ENCODE assay signal across 10 mouse cellular contexts in genomic region chr13:22039951-22040463, GRCm38 (mm10). TPM values are rescaled to one million over a fixed set of nuclear protein-coding genes. Genes with fewer than 3 reads are reported as not detected.
DNase-seq lines count a peak whose midpoint lies in the region; ATAC-seq and TF ChIP-seq lines count a peak whose summit lies in the region.
"Had no signal": no experiment of that assay in that cellular context is flagged by ENCODE, and none has a peak within 500 bp of the region (broad histone marks: within the 10 kb centered on the region; RNA-seq: fewer than 3 reads in every experiment).

No protein-coding gene starts in this region.

- H3K9me3 ChIP-seq in lung, embryonic 16.5 days (ENCODE audit: control insufficient read depth, low read length), result no peaks in the 10 kb centered on the region
- H3K9me3 ChIP-seq in limb, embryonic 12.5 days, result no peaks in the 10 kb centered on the region
- no peaks in the 10 kb centered on the region for H3K9me3 ChIP-seq in neural tube, embryonic 14.5 days (ENCODE audit: control insufficient read depth, low read length)

- DNase-seq in lung, adult 2 months, result no peak
- DNase-seq in cerebellum, adult 11 months, result no peak
- no peak for DNase-seq in thymus, adult 18-20 months
- DNase-seq: adrenal gland, adult 2 months; gastrocnemius, postnatal 14 days had no signal

- peak overlapping the region; percentile 96 for H3K27ac ChIP-seq in lung, embryonic 16.5 days (ENCODE audit: low read length)
- H3K27ac ChIP-seq in embryonic fibroblast, embryonic 13.5 days (ENCODE audit: insufficient read depth, low read length), result peak overlapping the region; percentile 71
- peak overlapping the region; percentile 98 for H3K27ac ChIP-seq in limb, embryonic 12.5 days
- H3K27ac ChIP-seq in neural tube, embryonic 14.5 days (ENCODE audit: low read depth, low read length), result no peak overlapping the region

- no peak for TF ChIP-seq CTCF in lung, adult 2 months (IDR thresholded peaks at IDR 0.05; ENCODE audit: insufficient read depth, low read length)
- no peak for TF ChIP-seq CTCF in embryonic fibroblast, embryonic 13.5 days (IDR thresholded peaks at IDR 0.05; ENCODE audit: borderline replicate concordance, insufficient read depth, low read length)

- peaks cover 25% of the 10 kb centered on the region for H3K4me1 ChIP-seq in lung, embryonic 16.5 days (replicated peaks; ENCODE audit: control insufficient read depth, insufficient read depth, low read length)
- H3K4me1 ChIP-seq in lung, adult 2 months (ENCODE audit: control insufficient read depth, insufficient read depth, low read length), result peaks cover 7% of the 10 kb centered on the region
- peaks cover 8% of the 10 kb centered on the region; the same call in 1 of the 2 replicates for H3K4me1 ChIP-seq in embryonic fibroblast, embryonic 13.5 days (ENCODE audit: control insufficient read depth, insufficient read depth, low read length)
- peaks cover 31% of the 10 kb centered on the region for H3K4me1 ChIP-seq in limb, embryonic 12.5 days (replicated peaks)
- peaks cover 22% of the 10 kb centered on the region for H3K4me1 ChIP-seq in neural tube, embryonic 14.5 days (ENCODE audit: control insufficient read depth, insufficient read depth, low read length)

- H3K27me3 ChIP-seq in lung, embryonic 16.5 days (ENCODE audit: control insufficient read depth, insufficient read depth, low read depth, low read length), result no peaks in the 10 kb centered on the region
- no peaks in the 10 kb centered on the region for H3K27me3 ChIP-seq in limb, embryonic 12.5 days
- H3K27me3 ChIP-seq in neural tube, embryonic 14.5 days (ENCODE audit: control insufficient read depth, insufficient read depth, low read length), result no peaks in the 10 kb centered on the region

- no peak for TF ChIP-seq POLR2A in lung, adult 2 months (IDR thresholded peaks at IDR 0.05; ENCODE audit: borderline replicate concordance, extremely low read depth, low read depth, low read length)
- no peak; the same call in 1 of the 2 replicates for TF ChIP-seq POLR2A in embryonic fibroblast, embryonic 13.5 days (IDR thresholded peaks at IDR 0.05; ENCODE audit: low read depth, low read length)

- H3K36me3 ChIP-seq in lung, embryonic 16.5 days (ENCODE audit: control insufficient read depth, insufficient read depth, low read length), result no peaks in the 10 kb centered on the region
- H3K36me3 ChIP-seq in limb, embryonic 12.5 days, result no peaks in the 10 kb centered on the region
- no peaks in the 10 kb centered on the region for H3K36me3 ChIP-seq in neural tube, embryonic 14.5 days (ENCODE audit: control insufficient read depth, insufficient read depth, low read length)

- 4% methylated on average over 2 of the region's 2 CpGs for WGBS in lung, embryonic 16.5 days
- WGBS in lung, adult 2 months, result 8% methylated on average over 2 of the region's 2 CpGs
- 7% methylated on average over 2 of the region's 2 CpGs for WGBS in limb, embryonic 12.5 days
- WGBS in neural tube, embryonic 14.5 days, result 11% methylated on average over 2 of the region's 2 CpGs

- H3K4me2 ChIP-seq in lung, embryonic 16.5 days (ENCODE audit: low read depth, low read length), result peak overlapping the region; percentile 86
- H3K4me2 ChIP-seq in limb, embryonic 12.5 days, result peak overlapping the region; percentile 78
- H3K4me2 ChIP-seq in neural tube, embryonic 14.5 days (ENCODE audit: low read depth, low read length), result peak overlapping the region; percentile 68

- peak overlapping the region; percentile 56 for H3K4me3 ChIP-seq in lung, embryonic 16.5 days (ENCODE audit: low read length)
- no peak overlapping the region for H3K4me3 ChIP-seq in lung, adult 2 months (replicated peaks; ENCODE audit: extremely low read depth, low read depth, low read length)
- H3K4me3 ChIP-seq in embryonic fibroblast, embryonic 13.5 days (ENCODE audit: insufficient read depth, low read length), result peak overlapping the region; percentile 26
- peak overlapping the region; percentile 45 for H3K4me3 ChIP-seq in limb, embryonic 12.5 days (replicated peaks)
- peak overlapping the region; percentile 36; the same call in 1 of the 2 replicates for H3K4me3 ChIP-seq in neural tube, embryonic 14.5 days (ENCODE audit: low read depth, low read length)

- no peak for ATAC-seq in lung, embryonic 16.5 days (ENCODE audit: low read depth)
- ATAC-seq in limb, embryonic 12.5 days (ENCODE audit: insufficient number of reproducible peaks, insufficient read depth, low FRiP score, low TSS enrichment, low read depth), result no peak
- no peak for ATAC-seq in neural tube, embryonic 14.5 days (ENCODE audit: low read depth)
- no peak for ATAC-seq in erythroid progenitor cell, adult 5-6 weeks (replicated peaks; ENCODE audit: low FRiP score, poor library complexity, severe bottlenecking)

- H3K9ac ChIP-seq in lung, embryonic 16.5 days (ENCODE audit: low read length), result peak overlapping the region; percentile 73
- peak overlapping the region; percentile 47 for H3K9ac ChIP-seq in limb, embryonic 12.5 days (replicated peaks)
- no peak overlapping the region for H3K9ac ChIP-seq in neural tube, embryonic 14.5 days (replicated peaks; ENCODE audit: low read depth, low read length)

RNA-seq across cellular contexts. Expression of gene Hist1h4i, which starts 1.2 kb away (rescaled TPM):
- 23.6 and 24.3 TPM in 2 replicates for polyA plus RNA-seq in lung, embryonic 16.5 days (2015; fragmentation: Nextera tagmentation; extraction: Ambion mirVana)
- polyA plus RNA-seq in lung, adult 2 months (2012; rRNA removed), result 5.1 and 5.2 TPM in 2 replicates
- polyA plus RNA-seq in embryonic fibroblast, embryonic 13.5 days (2011; ENCODE audit: insufficient read length, low read depth, missing spikeins), result 5.6 and 9.1 TPM in 2 replicates
- 30.3 and 34.1 TPM in 2 replicates for polyA plus RNA-seq in limb, embryonic 12.5 days (2016; fragmentation: Nextera tagmentation; extraction: Ambion mirVana)
- 5.7 and 5.8 TPM in 2 replicates for polyA plus RNA-seq in neural tube, embryonic 14.5 days (2014; fragmentation: Nextera tagmentation; extraction: Ambion mirVana)
- 116 and 173 TPM in 2 replicates for total RNA-seq in erythroid progenitor cell, adult 5-6 weeks (2015; ENCODE audit: low replicate concordance)
- total RNA-seq in erythroid progenitor cell, adult 5-6 weeks (2017; ENCODE audit: low replicate concordance), result 364 and 489 TPM in 2 replicates

RNA-seq across cellular contexts. Expression of gene Hist1h2ag, which starts 2.7 kb away (rescaled TPM):
- polyA plus RNA-seq in lung, embryonic 16.5 days (2015; fragmentation: Nextera tagmentation; extraction: Ambion mirVana), result 36.8 and 53.7 TPM in 2 replicates
- 0.54 and 1.1 TPM in 2 replicates for polyA plus RNA-seq in lung, adult 2 months (2012; rRNA removed)
- 2.6 TPM in 1 of 2 replicates, not detected in the other for polyA plus RNA-seq in embryonic fibroblast, embryonic 13.5 days (2011; ENCODE audit: insufficient read length, low read depth, missing spikeins)
- polyA plus RNA-seq in limb, embryonic 12.5 days (2016; fragmentation: Nextera tagmentation; extraction: Ambion mirVana), result 119 and 120 TPM in 2 replicates
- 2.9 and 3.8 TPM in 2 replicates for polyA plus RNA-seq in neural tube, embryonic 14.5 days (2014; fragmentation: Nextera tagmentation; extraction: Ambion mirVana)
- 142 and 172 TPM in 2 replicates for total RNA-seq in erythroid progenitor cell, adult 5-6 weeks (2015; ENCODE audit: low replicate concordance)
- 3,967 and 4,951 TPM in 2 replicates for total RNA-seq in erythroid progenitor cell, adult 5-6 weeks (2017; ENCODE audit: low replicate concordance)

RNA-seq across cellular contexts. Expression of gene Hist1h2bj, which starts 3.0 kb away (rescaled TPM):
- polyA plus RNA-seq in lung, embryonic 16.5 days (2015; fragmentation: Nextera tagmentation; extraction: Ambion mirVana), result 12.9 and 16.4 TPM in 2 replicates
- polyA plus RNA-seq in lung, adult 2 months (2012; rRNA removed), result 1.8 and 3.5 TPM in 2 replicates
- 4.1 and 8.4 TPM in 2 replicates for polyA plus RNA-seq in embryonic fibroblast, embryonic 13.5 days (2011; ENCODE audit: insufficient read length, low read depth, missing spikeins)
- 26.1 and 28.8 TPM in 2 replicates for polyA plus RNA-seq in limb, embryonic 12.5 days (2016; fragmentation: Nextera tagmentation; extraction: Ambion mirVana)
- polyA plus RNA-seq in neural tube, embryonic 14.5 days (2014; fragmentation: Nextera tagmentation; extraction: Ambion mirVana), result 1.4 and 1.9 TPM in 2 replicates
- total RNA-seq in erythroid progenitor cell, adult 5-6 weeks (2015; ENCODE audit: low replicate concordance), result 153 and 245 TPM in 2 replicates
- 1,461 and 1,550 TPM in 2 replicates for total RNA-seq in erythroid progenitor cell, adult 5-6 weeks (2017; ENCODE audit: low replicate concordance)

RNA-seq across cellular contexts. Expression of gene Hist1h2bk, which starts 4.3 kb away (rescaled TPM):
- 6.6 and 7.3 TPM in 2 replicates for polyA plus RNA-seq in lung, embryonic 16.5 days (2015; fragmentation: Nextera tagmentation; extraction: Ambion mirVana)
- 0.74 and 3.1 TPM in 2 replicates for polyA plus RNA-seq in lung, adult 2 months (2012; rRNA removed)
- 16.3 and 22.3 TPM in 2 replicates for polyA plus RNA-seq in embryonic fibroblast, embryonic 13.5 days (2011; ENCODE audit: insufficient read length, low read depth, missing spikeins)
- polyA plus RNA-seq in limb, embryonic 12.5 days (2016; fragmentation: Nextera tagmentation; extraction: Ambion mirVana), result 21.0 and 25.9 TPM in 2 replicates
- 0.98 TPM in 1 of 2 replicates, not detected in the other for polyA plus RNA-seq in neural tube, embryonic 14.5 days (2014; fragmentation: Nextera tagmentation; extraction: Ambion mirVana)
- total RNA-seq in erythroid progenitor cell, adult 5-6 weeks (2015; ENCODE audit: low replicate concordance), result 206 and 707 TPM in 2 replicates
- total RNA-seq in erythroid progenitor cell, adult 5-6 weeks (2017; ENCODE audit: low replicate concordance), result 2,593 and 2,906 TPM in 2 replicates

RNA-seq across cellular contexts. Expression of gene Hist1h2ah, which starts 4.6 kb away (rescaled TPM):
- 2.3 and 15.3 TPM in 2 replicates for polyA plus RNA-seq in lung, embryonic 16.5 days (2015; fragmentation: Nextera tagmentation; extraction: Ambion mirVana)
- 0.87 and 1.8 TPM in 2 replicates for polyA plus RNA-seq in lung, adult 2 months (2012; rRNA removed)
- 1.3 TPM in 1 of 2 replicates, not detected in the other for polyA plus RNA-seq in embryonic fibroblast, embryonic 13.5 days (2011; ENCODE audit: insufficient read length, low read depth, missing spikeins)
- 24.8 and 50.4 TPM in 2 replicates for polyA plus RNA-seq in limb, embryonic 12.5 days (2016; fragmentation: Nextera tagmentation; extraction: Ambion mirVana)
- polyA plus RNA-seq in neural tube, embryonic 14.5 days (2014; fragmentation: Nextera tagmentation; extraction: Ambion mirVana), result not detected in 2 replicates
- total RNA-seq in erythroid progenitor cell, adult 5-6 weeks (2015; ENCODE audit: low replicate concordance), result 4.6 TPM in 1 of 2 replicates, not detected in the other
- total RNA-seq in erythroid progenitor cell, adult 5-6 weeks (2017; ENCODE audit: low replicate concordance), result 2,615 and 4,600 TPM in 2 replicates
